Comparison of ENCODE assay signal across 8 mouse cellular contexts in the genomic region with DNA sequence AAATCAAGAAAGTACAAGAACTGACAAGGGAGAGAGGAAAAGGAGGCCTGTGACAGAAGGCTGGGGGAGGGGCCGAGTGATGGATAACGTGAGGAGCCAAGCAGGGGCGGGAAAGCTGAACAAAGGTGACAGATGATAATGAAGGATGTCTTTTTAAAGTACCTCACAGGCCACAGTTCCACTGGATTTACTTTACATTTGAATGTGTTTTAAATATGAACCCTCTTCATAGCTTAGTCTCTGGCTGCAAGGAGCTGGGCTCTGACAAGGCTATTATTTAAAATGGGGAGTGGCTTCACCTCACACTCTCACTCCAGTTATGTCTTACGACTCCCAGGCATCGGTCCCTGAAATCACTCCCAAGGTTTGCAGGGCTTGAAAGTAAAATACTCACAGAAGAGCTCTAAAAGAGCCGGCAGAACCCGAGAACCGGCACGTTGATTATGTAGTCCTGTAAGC.
DNase-seq lines count a peak whose midpoint lies in the region; ATAC-seq lines count a peak whose summit lies in the region.

No protein-coding gene starts in this region.

- 2% methylated on average over 9 of the region's 9 CpGs for WGBS in kidney, embryonic 14.5 days
- 3% methylated on average over 9 of the region's 9 CpGs for WGBS in intestine, embryonic 14.5 days
- WGBS in neural tube, embryonic 14.5 days = 2% methylated on average over 9 of the region's 9 CpGs

- no peaks in the 10 kb centered on the region; the same call in 1 of the 2 replicates for H3K27me3 ChIP-seq in kidney, embryonic 14.5 days (ENCODE audit: control insufficient read depth, insufficient read depth, low read length)
- H3K27me3 ChIP-seq in intestine, embryonic 14.5 days (replicated peaks; ENCODE audit: control insufficient read depth, insufficient read depth, low read length) = peaks cover 11% of the 10 kb centered on the region; the same call in 1 of the 2 replicates
- no peaks in the 10 kb centered on the region for H3K27me3 ChIP-seq in neural tube, embryonic 14.5 days (ENCODE audit: control insufficient read depth, insufficient read depth, low read length)

- no peaks in the 10 kb centered on the region for H3K9me3 ChIP-seq in kidney, embryonic 14.5 days (ENCODE audit: control insufficient read depth, low read length)
- no peaks in the 10 kb centered on the region for H3K9me3 ChIP-seq in intestine, embryonic 14.5 days (ENCODE audit: control insufficient read depth, low read length)
- no peaks in the 10 kb centered on the region for H3K9me3 ChIP-seq in neural tube, embryonic 14.5 days (ENCODE audit: control insufficient read depth, low read length)

- no peak overlapping the region for H3K9ac ChIP-seq in kidney, embryonic 14.5 days (ENCODE audit: low read depth, low read length)
- H3K9ac ChIP-seq in intestine, embryonic 14.5 days (ENCODE audit: low read length) = no peak overlapping the region
- H3K9ac ChIP-seq in neural tube, embryonic 14.5 days (replicated peaks; ENCODE audit: low read depth, low read length) = peak overlapping the region; percentile 32; the same call in 1 of the 2 replicates

- peak overlapping the region; percentile 30 for H3K4me3 ChIP-seq in kidney, embryonic 14.5 days (ENCODE audit: low read length)
- peak overlapping the region; percentile 25 for H3K4me3 ChIP-seq in intestine, embryonic 14.5 days (ENCODE audit: low read depth, low read length)
- H3K4me3 ChIP-seq in neural tube, embryonic 14.5 days (ENCODE audit: low read depth, low read length) = peak overlapping the region; percentile 30

- no peak for DNase-seq in kidney, adult 8-10 months
- DNase-seq in embryo, embryonic 11 days = peak; percentile 62
- DNase-seq in intestine, embryonic 14.5 days (ENCODE audit: low spot score) = no peak
- no peak for DNase-seq in spleen, postnatal 14 days (ENCODE audit: low spot score in 2 of 2)
- DNase-seq in kidney, postnatal 14 days = no peak

- no peaks in the 10 kb centered on the region for H3K4me1 ChIP-seq in kidney, embryonic 14.5 days (ENCODE audit: control insufficient read depth, insufficient read depth, low read length)
- H3K4me1 ChIP-seq in intestine, embryonic 14.5 days (replicated peaks; ENCODE audit: control insufficient read depth, insufficient read depth, low read length) = no peaks in the 10 kb centered on the region
- H3K4me1 ChIP-seq in neural tube, embryonic 14.5 days (ENCODE audit: control insufficient read depth, insufficient read depth, low read length) = 0 out of 2 replicates have a peak, but pooled peaks cover 4% of the 10 kb centered on the region

- H3K4me2 ChIP-seq in kidney, embryonic 14.5 days (replicated peaks; ENCODE audit: low read depth, low read length) = peak overlapping the region; percentile 69
- peak overlapping the region; percentile 54 for H3K4me2 ChIP-seq in intestine, embryonic 14.5 days (ENCODE audit: low read length)
- H3K4me2 ChIP-seq in neural tube, embryonic 14.5 days (ENCODE audit: low read depth, low read length) = peak overlapping the region; percentile 70

- peak; percentile 75 for ATAC-seq in kidney, embryonic 14.5 days (ENCODE audit: low FRiP score, low TSS enrichment)
- ATAC-seq in intestine, embryonic 14.5 days (replicated peaks; ENCODE audit: low FRiP score, low TSS enrichment, low read depth) = peak; percentile 70; the same call in 1 of the 2 replicates
- peak; percentile 62 for ATAC-seq in neural tube, embryonic 14.5 days (ENCODE audit: low read depth)
- no peak for ATAC-seq in monocyte, adult 5-6 weeks (replicated peaks; ENCODE audit: insufficient number of reproducible peaks, low FRiP score, low TSS enrichment, poor library complexity, severe bottlenecking)

- H3K27ac ChIP-seq in kidney, embryonic 14.5 days (ENCODE audit: low read depth, low read length) = no peak overlapping the region
- no peak overlapping the region for H3K27ac ChIP-seq in intestine, embryonic 14.5 days (ENCODE audit: low read depth)
- peak overlapping the region; percentile 52; the same call in 1 of the 2 replicates for H3K27ac ChIP-seq in neural tube, embryonic 14.5 days (ENCODE audit: low read depth, low read length)

- no peaks in the 10 kb centered on the region for H3K36me3 ChIP-seq in kidney, embryonic 14.5 days (ENCODE audit: control insufficient read depth, insufficient read depth, low read length)
- H3K36me3 ChIP-seq in intestine, embryonic 14.5 days (ENCODE audit: control insufficient read depth, insufficient read depth, low read length) = no peaks in the 10 kb centered on the region
- no peaks in the 10 kb centered on the region for H3K36me3 ChIP-seq in neural tube, embryonic 14.5 days (ENCODE audit: control insufficient read depth, insufficient read depth, low read length)
